Mouse (Mus musculus): Measurements from ENCODE around the gene Srsf4. TPM values are rescaled to one million over a fixed set of nuclear protein-coding genes. Genes with fewer than 3 reads are reported as not detected.

Srsf4 gene
- total RNA-seq, 1 experiment = 45.6 TPM

GRCm38 (mm10) chr4:131836351-131836881 lies 37.0 kb upstream of the Srsf4 start:
- TF ChIP-seq CHD2 (IDR thresholded peaks at IDR 0.05; ENCODE audit: low read depth, low read length) = no peak
- TF ChIP-seq MAFK (IDR thresholded peaks at IDR 0.05; ENCODE audit: insufficient read depth, low read depth, low read length) = no peak
- TF ChIP-seq ZC3H11A (IDR thresholded peaks at IDR 0.05; ENCODE audit: borderline replicate concordance, low read depth, low read length) = no peak
- TF ChIP-seq ZNF384 (IDR thresholded peaks at IDR 0.05; ENCODE audit: low read depth, low read length) = no peak
- no peak for TF ChIP-seq HCFC1 (IDR thresholded peaks at IDR 0.05; ENCODE audit: borderline replicate concordance, insufficient read depth, low read length)
- peak overlapping the region; percentile 48; the same call in 1 of the 2 replicates for H3K9ac ChIP-seq (ENCODE audit: insufficient read depth, low read depth, low read length, poor library complexity, severe bottlenecking)
- no peaks in the 10 kb centered on the region for H3K36me3 ChIP-seq (ENCODE audit: control insufficient read depth, insufficient read depth, low read length, poor library complexity, severe bottlenecking)
- no peaks in the 10 kb centered on the region for H3K9me3 ChIP-seq (ENCODE audit: control insufficient read depth, insufficient read depth, low read depth, low read length)
- H3K4me1 ChIP-seq (ENCODE audit: control insufficient read depth in 2 of 2, insufficient read depth in 2 of 2, low read length in 2 of 2, poor library complexity in 1 of 2) = peaks cover 0 to 12% of the 10 kb centered on the region in 2 experiments; a peak in 2 of 4 replicates
- in situ Hi-C loops (cut with MboI; ENCODE audit: low sequenced_read_pairs in 2 of 2, unreplicated experiment in 2 of 2) = loop anchor here in 1 of 2 experiments (5.0 to 25.0 kb wide), 3 partner anchors 114 to 874 kb away; no protein-coding TSS in a partner anchor
- H3K4me3 ChIP-seq (ENCODE audit: insufficient read depth in 1 of 2, low read depth in 1 of 2, low read length in 2 of 2, poor library complexity in 1 of 2, severe bottlenecking in 1 of 2) = peak overlapping the region; percentile 69 to 70
- no peak overlapping the region for H3K27ac ChIP-seq (ENCODE audit: insufficient read depth, low read depth, low read length, poor library complexity, severe bottlenecking)
- no peak for DNase-seq (ENCODE audit: low read depth, low spot score)

- Histone ChIP-seq H3K27ac (ENCODE audit: insufficient read depth, low read depth, low read length, poor library complexity, severe bottlenecking) (no peak overlapping the region), H3K9ac (ENCODE audit: insufficient read depth, low read depth, low read length, poor library complexity, severe bottlenecking) (peak overlapping the region; percentile 48; the same call in 1 of the 2 replicates), H3K4me3 (ENCODE audit: insufficient read depth in 1 of 2, low read depth in 1 of 2, low read length in 2 of 2, poor library complexity in 1 of 2, severe bottlenecking in 1 of 2) (peak overlapping the region; percentile 69 to 70), H3K4me1 (ENCODE audit: control insufficient read depth in 2 of 2, insufficient read depth in 2 of 2, low read length in 2 of 2, poor library complexity in 1 of 2) (peaks cover 0 to 12% of the 10 kb centered on the region in 2 experiments; a peak in 2 of 4 replicates), H3K9me3 (ENCODE audit: control insufficient read depth, insufficient read depth, low read depth, low read length) (no peaks in the 10 kb centered on the region), H3K36me3 (ENCODE audit: control insufficient read depth, insufficient read depth, low read length, poor library complexity, severe bottlenecking) (no peaks in the 10 kb centered on the region)
- in situ Hi-C loops (cut with MboI; ENCODE audit: low sequenced_read_pairs in 2 of 2, unreplicated experiment in 2 of 2) = loop anchor here in 1 of 2 experiments (5.0 to 25.0 kb wide), 3 partner anchors 115 to 875 kb away; no protein-coding TSS in a partner anchor
- no peak for DNase-seq (ENCODE audit: low read depth, low spot score)
- no peak for TF ChIP-seq CHD2 (IDR thresholded peaks at IDR 0.05; ENCODE audit: low read depth, low read length)
- no peak for TF ChIP-seq ZNF384 (IDR thresholded peaks at IDR 0.05; ENCODE audit: low read depth, low read length)
- no peak for TF ChIP-seq HCFC1 (IDR thresholded peaks at IDR 0.05; ENCODE audit: borderline replicate concordance, insufficient read depth, low read length)
- TF ChIP-seq MAFK (IDR thresholded peaks at IDR 0.05; ENCODE audit: insufficient read depth, low read depth, low read length) = no peak
- TF ChIP-seq ZC3H11A (IDR thresholded peaks at IDR 0.05; ENCODE audit: borderline replicate concordance, low read depth, low read length) = no peak
Observed at GRCm38 (mm10) chr4:131836891-131837491, 36.4 kb upstream of the Srsf4 start.

- no peaks in the 10 kb centered on the region for H3K9me3 ChIP-seq (ENCODE audit: control insufficient read depth, insufficient read depth, low read depth, low read length)
- DNase-seq (ENCODE audit: low read depth, low spot score) = no peak
- H3K4me3 ChIP-seq (ENCODE audit: insufficient read depth in 1 of 2, low read depth in 1 of 2, low read length in 2 of 2, poor library complexity in 1 of 2, severe bottlenecking in 1 of 2) = peak within 1 kb of the TSS; percentile 69 to 70
- H3K27ac ChIP-seq (ENCODE audit: insufficient read depth, low read depth, low read length, poor library complexity, severe bottlenecking) = no peak within 1 kb of the TSS
- TF ChIP-seq ZNF384 (IDR thresholded peaks at IDR 0.05; ENCODE audit: low read depth, low read length) (no peak), HCFC1 (IDR thresholded peaks at IDR 0.05; ENCODE audit: borderline replicate concordance, insufficient read depth, low read length) (0 out of 2 replicates have a peak, but pooled peaks have one; percentile 44), ZC3H11A (IDR thresholded peaks at IDR 0.05; ENCODE audit: borderline replicate concordance, low read depth, low read length) (peak; percentile 82)
- H3K9ac ChIP-seq (ENCODE audit: insufficient read depth, low read depth, low read length, poor library complexity, severe bottlenecking) = peak within 1 kb of the TSS; percentile 48
- H3K4me1 ChIP-seq (ENCODE audit: control insufficient read depth in 2 of 2, insufficient read depth in 2 of 2, low read length in 2 of 2, poor library complexity in 1 of 2) = peaks cover 0 to 12% of the 10 kb centered on the region in 2 experiments; a peak in 2 of 4 replicates
- in situ Hi-C loops (cut with MboI; ENCODE audit: low sequenced_read_pairs in 2 of 2, unreplicated experiment in 2 of 2) = loop anchor here in 1 of 2 experiments (5.0 to 25.0 kb wide), 3 partner anchors 116 to 876 kb away; no protein-coding TSS in a partner anchor
- no peaks in the 10 kb centered on the region for H3K36me3 ChIP-seq (ENCODE audit: control insufficient read depth, insufficient read depth, low read length, poor library complexity, severe bottlenecking)
Observed at GRCm38 (mm10) chr4:131837872-131838524, 35.4 kb upstream of the Srsf4 start, which contains the start of gene Ptpru. Gene Ptpru (minus strand): TSS chr4:131838288.

GRCm38 (mm10) chr4:131843290-131843743 lies 30.1 kb upstream of the Srsf4 start, which contains the start of gene Mecr:
Gene Mecr (plus strand): TSS chr4:131843470.
- Histone ChIP-seq H3K9ac (ENCODE audit: insufficient read depth, low read depth, low read length, poor library complexity, severe bottlenecking) (peak within 1 kb of the TSS; percentile 98), H3K36me3 (ENCODE audit: control insufficient read depth, insufficient read depth, low read length, poor library complexity, severe bottlenecking) (no peaks in the 10 kb centered on the region), H3K27ac (ENCODE audit: insufficient read depth, low read depth, low read length, poor library complexity, severe bottlenecking) (no peak within 1 kb of the TSS; the same call in 1 of the 2 replicates), H3K4me1 (ENCODE audit: control insufficient read depth in 2 of 2, insufficient read depth in 2 of 2, low read length in 2 of 2, poor library complexity in 1 of 2) (peaks cover 2 to 6% of the 10 kb centered on the region in 2 experiments; a peak in 2 of 4 replicates), H3K9me3 (ENCODE audit: control insufficient read depth, insufficient read depth, low read depth, low read length) (no peaks in the 10 kb centered on the region), H3K4me3 (ENCODE audit: insufficient read depth in 1 of 2, low read depth in 1 of 2, low read length in 2 of 2, poor library complexity in 1 of 2, severe bottlenecking in 1 of 2) (peak within 1 kb of the TSS; percentile 94 to 99)
- TF ChIP-seq HCFC1 (IDR thresholded peaks at IDR 0.05; ENCODE audit: borderline replicate concordance, insufficient read depth, low read length) = peak; percentile 84
- no peak for TF ChIP-seq ZNF384 (IDR thresholded peaks at IDR 0.05; ENCODE audit: low read depth, low read length)
- peak; percentile 18; the same call in 1 of the 2 replicates for TF ChIP-seq ZC3H11A (IDR thresholded peaks at IDR 0.05; ENCODE audit: borderline replicate concordance, low read depth, low read length)
- peak; percentile 93 for DNase-seq (ENCODE audit: low read depth, low spot score)
- in situ Hi-C loops (cut with MboI; ENCODE audit: low sequenced_read_pairs in 2 of 2, unreplicated experiment in 2 of 2) = loop anchor here in 1 of 2 experiments (25.0 kb wide), 2 partner anchors 581 to 881 kb away; no protein-coding TSS in a partner anchor

All from ES-E14 (cell line).